Mouse (Mus musculus): Measurements from ENCODE around the gene Creld2.

DNA sequence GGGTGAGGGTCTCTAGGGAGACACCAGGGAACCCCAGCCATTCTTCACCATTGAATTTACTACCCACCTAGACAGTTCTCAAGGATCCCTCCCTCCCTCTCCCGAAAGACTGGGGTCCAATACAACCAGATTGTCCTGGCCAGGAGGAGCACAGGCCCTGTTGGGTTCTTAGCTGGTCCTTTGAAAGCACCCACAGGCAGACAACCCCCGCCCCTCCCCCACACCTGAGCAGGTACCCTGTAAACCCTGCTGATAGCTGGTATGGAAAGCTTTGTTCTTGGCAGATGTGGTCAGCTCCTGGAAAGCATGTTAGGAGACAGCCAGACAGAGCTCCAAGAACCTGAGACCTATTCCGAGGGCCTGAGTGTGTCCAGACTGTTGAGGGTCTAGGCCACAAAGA is 41.3 kb downstream of the Creld2 start:
- TF ChIP-seq CTCF (IDR thresholded peaks at IDR 0.05; ENCODE audit: insufficient read depth, low read length): no peak
- TF ChIP-seq POLR2A (IDR thresholded peaks at IDR 0.05; ENCODE audit: borderline replicate concordance, extremely low read depth, low read depth, low read length): no peak
